Comparison of ENCODE assay signal across 8 mouse cellular contexts in genomic region chr3:137918932-137919311, GRCm38 (mm10). TPM values are rescaled to one million over a fixed set of nuclear protein-coding genes. Genes with fewer than 3 reads are reported as not detected.
DNase-seq lines count a peak whose midpoint lies in the region; ATAC-seq and TF ChIP-seq lines count a peak whose summit lies in the region.

No protein-coding gene starts in this region.

- no peak for DNase-seq in heart, adult 2 months
- no peak for DNase-seq in heart, adult 8-10 months (ENCODE audit: low spot score)
- DNase-seq in embryonic facial prominence, embryonic 14.5 days (ENCODE audit: low spot score), result peak; percentile 17
- DNase-seq in adrenal gland, adult 8-10 months, result no peak
- no peak for DNase-seq in thymus, adult 18-20 months

- H3K4me3 ChIP-seq in heart, adult 2 months, result peak overlapping the region; percentile 75
- H3K4me3 ChIP-seq in ES-Bruce4 (ENCODE audit: low read depth, low read length) (peak overlapping the region; percentile 75), macrophage (ENCODE audit: inconsistent target) (peak overlapping the region; percentile 94)
- peak overlapping the region; percentile 86 for H3K4me3 ChIP-seq in embryonic facial prominence, embryonic 14.5 days (ENCODE audit: low read depth, low read length)

- no peak for TF ChIP-seq EP300 in heart, adult 2 months (IDR thresholded peaks at IDR 0.05; ENCODE audit: insufficient read depth, low read depth, low read length)
- no peak for TF ChIP-seq EP300 in ES-Bruce4 (IDR thresholded peaks at IDR 0.05; ENCODE audit: insufficient read depth, low read depth, low read length)

- peak overlapping the region; percentile 86 for H3K9ac ChIP-seq in heart, adult 2 months (ENCODE audit: low read depth, low read length)
- peak overlapping the region; percentile 58 for H3K9ac ChIP-seq in ES-Bruce4 (ENCODE audit: low read depth, poor library complexity, severe bottlenecking)
- H3K9ac ChIP-seq in embryonic facial prominence, embryonic 14.5 days (ENCODE audit: low read depth, low read length), result peak overlapping the region; percentile 83

- peaks cover 5% of the 10 kb centered on the region for H3K36me3 ChIP-seq in heart, adult 2 months (ENCODE audit: control insufficient read depth, insufficient read depth, low read length)
- H3K36me3 ChIP-seq in ES-Bruce4 (ENCODE audit: control insufficient read depth, insufficient read depth, low read length, poor library complexity, severe bottlenecking), result peaks cover 7% of the 10 kb centered on the region; the same call in 1 of the 2 replicates
- peaks cover 28% of the 10 kb centered on the region for H3K36me3 ChIP-seq in embryonic facial prominence, embryonic 14.5 days (ENCODE audit: control insufficient read depth, insufficient read depth, low read length)
- peaks cover 7% of the 10 kb centered on the region; the same call in 1 of the 2 replicates for H3K36me3 ChIP-seq in macrophage (ENCODE audit: inconsistent target)

- peaks cover 4% of the 10 kb centered on the region for H3K4me1 ChIP-seq in heart, adult 2 months (ENCODE audit: control insufficient read depth, insufficient read depth, low read length)
- no peaks in the 10 kb centered on the region for H3K4me1 ChIP-seq in ES-Bruce4 (ENCODE audit: control insufficient read depth, insufficient read depth, low read length)
- H3K4me1 ChIP-seq in embryonic facial prominence, embryonic 14.5 days (ENCODE audit: control insufficient read depth, insufficient read depth, low read length), result peaks cover 7% of the 10 kb centered on the region

- no peaks in the 10 kb centered on the region for H3K9me3 ChIP-seq in ES-Bruce4 (replicated peaks; ENCODE audit: control insufficient read depth, insufficient read depth, low read length, poor library complexity, severe bottlenecking)
- H3K9me3 ChIP-seq in embryonic facial prominence, embryonic 14.5 days (ENCODE audit: control insufficient read depth, low read length), result no peaks in the 10 kb centered on the region

- peak overlapping the region; percentile 93 for H3K27ac ChIP-seq in heart, adult 2 months
- peak overlapping the region; percentile 5; the same call in 1 of the 2 replicates for H3K27ac ChIP-seq in ES-Bruce4 (ENCODE audit: insufficient read depth, low read length)
- H3K27ac ChIP-seq in embryonic facial prominence, embryonic 14.5 days (replicated peaks; ENCODE audit: low read depth, low read length), result peak overlapping the region; percentile 86
- H3K27ac ChIP-seq in macrophage, result peak overlapping the region; percentile 90

- H3K4me2 ChIP-seq in embryonic facial prominence, embryonic 14.5 days (ENCODE audit: low read depth, low read length), result peak overlapping the region; percentile 81

- no peak for TF ChIP-seq CTCF in heart, adult 2 months (IDR thresholded peaks at IDR 0.05)
- no peak for TF ChIP-seq CTCF in ES-Bruce4 (IDR thresholded peaks at IDR 0.05; ENCODE audit: low read depth, low read length)

- peak; percentile 8; the same call in 1 of the 2 replicates for ATAC-seq in embryonic facial prominence, embryonic 14.5 days (ENCODE audit: low read depth)
- peak; percentile 11 for ATAC-seq in inflammation-experienced regulatory T-cells, adult 6 months

- WGBS in heart, adult 2 months, result 8% methylated on average over 6 of the region's 6 CpGs
- whole genome bisulfite sequencing in embryonic facial prominence, embryonic 14.5 days, result 18% methylated on average over 6 of the region's 6 CpGs
- WGBS in macrophage (ENCODE audit: missing documents), result 22% methylated on average over 6 of the region's 6 CpGs

- no peak for TF ChIP-seq POLR2A in heart, adult 2 months (IDR thresholded peaks at IDR 0.05; ENCODE audit: insufficient read depth, low read depth, low read length)
- TF ChIP-seq POLR2A in ES-Bruce4 (IDR thresholded peaks at IDR 0.05; ENCODE audit: insufficient read depth, low read length), result no peak

- intact Hi-C loops in heart, adult 2 months (cut with DNase I), result loop anchor here (1.0 to 5.0 kb wide), 2 partner anchors 54 to 73 kb away; no protein-coding TSS in a partner anchor

- peaks cover 2% of the 10 kb centered on the region for H3K79me2 ChIP-seq in heart, adult 2 months (replicated peaks; ENCODE audit: control insufficient read depth, insufficient read depth, low read length)
- peaks cover 54% of the 10 kb centered on the region for H3K79me2 ChIP-seq in macrophage (ENCODE audit: inconsistent target)

- no peaks in the 10 kb centered on the region for H3K27me3 ChIP-seq in heart, adult 2 months (ENCODE audit: control insufficient read depth, insufficient read depth, low read length)
- no peaks in the 10 kb centered on the region for H3K27me3 ChIP-seq in ES-Bruce4 (ENCODE audit: control insufficient read depth, insufficient read depth, low read length, poor library complexity, severe bottlenecking)
- H3K27me3 ChIP-seq in embryonic facial prominence, embryonic 14.5 days (replicated peaks; ENCODE audit: control insufficient read depth, insufficient read depth, low read length), result no peaks in the 10 kb centered on the region

RNA-seq across cellular contexts. Expression of gene Lamtor3, which starts 0.6 kb away (rescaled TPM):
- 100 to 1,000 TPM in 1 of 2 experiments, 10 to 100 TPM in 1; 88.9 to 107 TPM for total RNA-seq in heart, adult 2 months (2021)
- 48.7 and 77.2 TPM in 2 replicates for polyA plus RNA-seq in heart, adult 2 months (2012; rRNA removed)
- total RNA-seq in heart, adult 8-10 months (2022), result 100 to 1,000 TPM in 1 of 4 experiments, 10 to 100 TPM in 3; 87.5 to 104 (median 90.4) TPM
- 47.1 and 55.3 TPM in 2 replicates for polyA plus RNA-seq in ES-Bruce4 (2011; ENCODE audit: insufficient read depth, insufficient read length, low read depth, missing spikeins)
- 108 and 112 TPM in 2 replicates for polyA plus RNA-seq in embryonic facial prominence, embryonic 14.5 days (2014; fragmentation: Nextera tagmentation; extraction: Ambion mirVana)
- polyA plus RNA-seq in inflammation-experienced regulatory T-cells, adult 6 months (2017; shearing (Covaris generic)), result 100 to 1,000 TPM in 1 of 3 experiments, 10 to 100 TPM in 2; 65.0 to 110 (median 74.0) TPM
- 100 to 1,000 TPM in 25 of 26 experiments, 10 to 100 TPM in 1; 84.2 to 338 (median 182) TPM for total RNA-seq in macrophage (2018; cell fraction: chromatin; rRNA removed)
- total RNA-seq in macrophage (2018; cell fraction: cytosol; rRNA removed), result 100 to 1,000 TPM in 25 of 26 experiments, 10 to 100 TPM in 1; 98.0 to 162 (median 137) TPM
- total RNA-seq in macrophage (2018; cell fraction: nucleus; rRNA removed), result 100 to 1,000 TPM in 23 of 26 experiments, 10 to 100 TPM in 3; 92.8 to 273 (median 149) TPM
- polyA plus RNA-seq in macrophage (2018), result 132 to 168 TPM (median 156 TPM) in 3 replicates
- total RNA-seq in adrenal gland, adult 8-10 months (2022), result 10 to 100 TPM; 62.8 to 80.3 (median 71.5) TPM

RNA-seq across cellular contexts. Expression of gene Dnajb14, which starts 51.4 kb away (rescaled TPM):
- total RNA-seq in heart, adult 2 months (2021), result 10 to 100 TPM; 10.1 to 11.5 TPM
- polyA plus RNA-seq in heart, adult 2 months (2012; rRNA removed), result 3.2 and 7.8 TPM in 2 replicates
- total RNA-seq in heart, adult 8-10 months (2022), result 10 to 100 TPM in 2 of 4 experiments, 1 to 10 TPM in 2; 8.4 to 13.3 (median 10.8) TPM
- polyA plus RNA-seq in ES-Bruce4 (2011; ENCODE audit: insufficient read depth, insufficient read length, low read depth, missing spikeins), result 9.3 and 10.5 TPM in 2 replicates
- 12.0 and 13.5 TPM in 2 replicates for polyA plus RNA-seq in embryonic facial prominence, embryonic 14.5 days (2014; fragmentation: Nextera tagmentation; extraction: Ambion mirVana)
- polyA plus RNA-seq in inflammation-experienced regulatory T-cells, adult 6 months (2017; shearing (Covaris generic)), result 1 to 10 TPM; 4.5 to 6.1 (median 5.6) TPM
- total RNA-seq in macrophage (2018; cell fraction: chromatin; rRNA removed), result 100 to 1,000 TPM in 4 of 26 experiments, 10 to 100 TPM in 22; 18.1 to 133 (median 45.6) TPM
- 10 to 100 TPM in 25 of 26 experiments, 1 to 10 TPM in 1; 10.0 to 52.7 (median 19.8) TPM for total RNA-seq in macrophage (2018; cell fraction: cytosol; rRNA removed)
- total RNA-seq in macrophage (2018; cell fraction: nucleus; rRNA removed), result 100 to 1,000 TPM in 2 of 26 experiments, 10 to 100 TPM in 24; 15.0 to 122 (median 33.7) TPM
- polyA plus RNA-seq in macrophage (2018), result 20.4 to 33.0 TPM (median 25.9 TPM) in 3 replicates
- 10 to 100 TPM; 21.1 to 29.1 (median 27.3) TPM for total RNA-seq in adrenal gland, adult 8-10 months (2022)

RNA-seq across cellular contexts. Expression of gene H2afz, which starts 54.6 kb away (rescaled TPM):
- 10 to 100 TPM; 53.7 to 53.9 TPM for total RNA-seq in heart, adult 2 months (2021)
- polyA plus RNA-seq in heart, adult 2 months (2012; rRNA removed), result 103 and 154 TPM in 2 replicates
- 10 to 100 TPM; 52.4 to 76.5 (median 66.3) TPM for total RNA-seq in heart, adult 8-10 months (2022)
- polyA plus RNA-seq in ES-Bruce4 (2011; ENCODE audit: insufficient read depth, insufficient read length, low read depth, missing spikeins) (629 and 682 TPM in 2 replicates), macrophage (2018) (124 to 262 TPM (median 236 TPM) in 3 replicates)
- polyA plus RNA-seq in embryonic facial prominence, embryonic 14.5 days (2014; fragmentation: Nextera tagmentation; extraction: Ambion mirVana), result 1,328 and 1,383 TPM in 2 replicates
- polyA plus RNA-seq in inflammation-experienced regulatory T-cells, adult 6 months (2017; shearing (Covaris generic)), result 1,000 to 10,000 TPM; 1,209 to 2,935 (median 1,492) TPM
- 10 to 100 TPM; 20.2 to 78.1 (median 45.3) TPM for total RNA-seq in macrophage (2018; cell fraction: chromatin; rRNA removed)
- 100 to 1,000 TPM; 120 to 200 (median 162) TPM for total RNA-seq in macrophage (2018; cell fraction: cytosol; rRNA removed)
- 100 to 1,000 TPM in 6 of 26 experiments, 10 to 100 TPM in 20; 39.3 to 168 (median 74.9) TPM for total RNA-seq in macrophage (2018; cell fraction: nucleus; rRNA removed)
- 100 to 1,000 TPM; 124 to 155 (median 138) TPM for total RNA-seq in adrenal gland, adult 8-10 months (2022)

Comparison
In these comparisons a context has a peak if more than half of its experiments do, and no peak if none do; other contexts are left out.
1. H3K27ac ChIP-seq: peak in every context shown above with its lines; median percentile 93 in heart, adult 2 months; 90 in macrophage; 86 in embryonic facial prominence, embryonic 14.5 days; 5 in ES-Bruce4.